Mouse (Mus musculus) heart, embryonic 11.5 days (tissue): ENCODE data around the gene Cenpe. TPM values are rescaled to one million over a fixed set of nuclear protein-coding genes. Genes with fewer than 3 reads are reported as not detected.

Experiments
- ATAC-seq: fragments of 200-750 bp; cut with Nextera tagmentation; replicated peaks from 2 replicates; pipeline ENCODE4 v1.8.0; 2017; ENCODE audit warnings: moderate library complexity; ENCODE audit not compliant: insufficient number of reproducible peaks, low FRiP score, low TSS enrichment
- H3K27ac ChIP-seq: fragments of 300-500 bp; sonication (generic); 2 replicates; pipeline ENCODE4 v1.5.1; 2014; ENCODE audit warnings: mild to moderate bottlenecking, low read depth, low read length
- H3K27me3 ChIP-seq: fragments of 300-500 bp; sonication (generic); 2 replicates; pipeline ENCODE4 v1.6.1; 2014; ENCODE audit warnings: mild to moderate bottlenecking, low read length, mixed read lengths; ENCODE audit not compliant: control insufficient read depth, insufficient read depth
- H3K36me3 ChIP-seq: fragments of 300-500 bp; sonication (generic); 2 replicates; pipeline ENCODE4 v1.6.1; 2014; ENCODE audit warnings: mild to moderate bottlenecking, low read length, moderate library complexity, mixed read lengths; ENCODE audit not compliant: control insufficient read depth, insufficient read depth
- H3K4me1 ChIP-seq: fragments of 300-500 bp; sonication (generic); 2 replicates; pipeline ENCODE4 v1.6.1; 2014; ENCODE audit warnings: low read length; ENCODE audit not compliant: control insufficient read depth, insufficient read depth
- H3K4me2 ChIP-seq: fragments of 300-500 bp; sonication (generic); 2 replicates; pipeline ENCODE4 v1.6.1; 2014; ENCODE audit warnings: mild to moderate bottlenecking, moderate library complexity
- H3K4me3 ChIP-seq: fragments of 300-500 bp; sonication (generic); 2 replicates; pipeline ENCODE4 v1.5.1; 2014; ENCODE audit warnings: low read depth, low read length
- H3K9ac ChIP-seq: fragments of 300-500 bp; sonication (generic); 2 replicates; pipeline ENCODE4 v1.6.1; 2014; ENCODE audit warnings: mild to moderate bottlenecking, low read depth, low read length, moderate library complexity
- H3K9me3 ChIP-seq: fragments of 300-500 bp; sonication (generic); replicated peaks from 2 replicates; pipeline ENCODE4 v1.6.1; 2016; ENCODE audit warnings: low read length; ENCODE audit not compliant: control insufficient read depth
- WGBS: fragments of 180-500 bp; shearing (Covaris S2); extraction: QIAGEN DNeasy Blood & Tissue Kit; methylation state at CpG from one replicate; pipeline ENCODE4 v1.1.7; 2014; ENCODE audit not compliant: insufficient replicate concordance; 5-methylcytosine and 5-hydroxymethylcytosine counted together
- polyA plus RNA-seq: library from polyadenylated mRNA; unstranded; fragments of >200 nt; fragmentation: Nextera tagmentation; extraction: Ambion mirVana; gene quantifications from 2 replicates; pipeline ENCODE4 v1.2.1, GENCODE M21; 2014

The Cenpe gene
- polyA plus RNA-seq, 1 experiment from 2014 or later: 24.3 TPM

GRCm38 (mm10) chr3:135307411-135308259 lies 95.3 kb downstream of the Cenpe start, which contains the start of gene Slc9b2:
Gene Slc9b2, plus strand, starts transcription at chr3:135307700.
- Histone ChIP-seq H3K36me3 (no peaks in the 10 kb centered on the region), H3K9ac (peak within 1 kb of the TSS; percentile 46), H3K9me3 (no peaks in the 10 kb centered on the region), H3K27me3 (no peaks in the 10 kb centered on the region), H3K4me3 (peak within 1 kb of the TSS; percentile 38), H3K4me1 (peaks cover 5% of the 10 kb centered on the region; the same call in 1 of the 2 replicates), H3K4me2 (peak within 1 kb of the TSS; percentile 70), H3K27ac (no peak within 1 kb of the TSS)
- peak; percentile 74 for ATAC-seq
- 10% methylated on average over 22 of the region's 28 CpGs for WGBS

GRCm38 (mm10) chr3:135312916-135313491 lies 100.7 kb downstream of the Cenpe start:
- Histone ChIP-seq H3K4me3 (no peak overlapping the region), H3K9me3 (no peaks in the 10 kb centered on the region), H3K36me3 (no peaks in the 10 kb centered on the region), H3K9ac (no peak overlapping the region), H3K4me1 (no peaks in the 10 kb centered on the region), H3K4me2 (no peak overlapping the region), H3K27me3 (no peaks in the 10 kb centered on the region), H3K27ac (no peak overlapping the region)
- ATAC-seq: no peak
- WGBS: 40% methylated on average over 2 of the region's 2 CpGs

- no peak for ATAC-seq
- WGBS: 70% methylated on average over 2 of the region's 2 CpGs
- H3K4me3 ChIP-seq: no peak overlapping the region
Observed at GRCm38 (mm10) chr3:135313727-135314126, 101.4 kb downstream of the Cenpe start.

GRCm38 (mm10) chr3:135314811-135315210 lies 102.5 kb downstream of the Cenpe start:
- Histone ChIP-seq H3K27me3 (no peaks in the 10 kb centered on the region), H3K36me3 (no peaks in the 10 kb centered on the region), H3K4me3 (no peak overlapping the region), H3K27ac (no peak overlapping the region), H3K4me1 (no peaks in the 10 kb centered on the region), H3K4me2 (no peak overlapping the region), H3K9me3 (no peaks in the 10 kb centered on the region), H3K9ac (no peak overlapping the region)
- no peak for ATAC-seq
- 46% methylated on average over 2 of the region's 2 CpGs for WGBS

More at GRCm38 (mm10) chr3:135313727-135314126, 101.4 kb downstream of the Cenpe start:
- no peaks in the 10 kb centered on the region for H3K36me3 ChIP-seq
- no peaks in the 10 kb centered on the region for H3K27me3 ChIP-seq
- no peak overlapping the region for H3K4me2 ChIP-seq
- H3K9me3 ChIP-seq: no peaks in the 10 kb centered on the region
- H3K4me1 ChIP-seq: no peaks in the 10 kb centered on the region
- no peak overlapping the region for H3K9ac ChIP-seq
- no peak overlapping the region for H3K27ac ChIP-seq

- Histone ChIP-seq H3K36me3 (no peaks in the 10 kb centered on the region), H3K4me3 (no peak overlapping the region), H3K9ac (no peak overlapping the region), H3K4me2 (no peak overlapping the region), H3K9me3 (no peaks in the 10 kb centered on the region), H3K4me1 (no peaks in the 10 kb centered on the region), H3K27me3 (no peaks in the 10 kb centered on the region), H3K27ac (no peak overlapping the region)
- no peak for ATAC-seq
- WGBS: 84% methylated on average over 9 of the region's 9 CpGs
Observed at GRCm38 (mm10) chr3:135315720-135316425, 103.5 kb downstream of the Cenpe start.

- Histone ChIP-seq H3K4me2 (no peak overlapping the region), H3K9me3 (no peaks in the 10 kb centered on the region), H3K36me3 (no peaks in the 10 kb centered on the region), H3K27ac (no peak overlapping the region), H3K9ac (no peak overlapping the region), H3K4me3 (no peak overlapping the region), H3K4me1 (no peaks in the 10 kb centered on the region), H3K27me3 (no peaks in the 10 kb centered on the region)
- 69% methylated on average over 11 of the region's 11 CpGs for WGBS
- ATAC-seq: no peak
Observed at GRCm38 (mm10) chr3:135318331-135318730, 106.0 kb downstream of the Cenpe start.

Other genes with a start within 250 kb of the Cenpe start
- gene Bdh2, start 68.7 kb downstream of the Cenpe start, polyA plus RNA-seq: 3.7 and 3.8 TPM in 2 replicates
- 1.0 and 1.1 TPM in 2 replicates for gene Slc9b2, start 95.2 kb downstream of the Cenpe start, polyA plus RNA-seq
- 0.17 TPM in 1 of 2 replicates, not detected in the other for gene Slc9b1, start 135.5 kb downstream of the Cenpe start, polyA plus RNA-seq
- gene Cisd2, start 211.4 kb downstream of the Cenpe start, polyA plus RNA-seq: 54.9 and 59.2 TPM in 2 replicates
- gene Ube2d3, start 225.6 kb downstream of the Cenpe start, polyA plus RNA-seq: 497 and 511 TPM in 2 replicates